Mouse (Mus musculus) midbrain, postnatal 0 days (tissue): Measurements from ENCODE around the gene Uqcc2. TPM values are rescaled to one million over a fixed set of nuclear protein-coding genes. Genes with fewer than 3 reads are reported as not detected.

Experiments
- ATAC-seq: fragments of 200-750 bp; cut with Nextera tagmentation; 2 replicates; pipeline ENCODE4 v1.8.0; 2017; ENCODE audit warnings: moderate number of reproducible peaks, mild to moderate bottlenecking, moderate TSS enrichment, moderate library complexity; ENCODE audit not compliant: low FRiP score
- DNase-seq: peaks from one replicate; pipeline ENCODE4 v3.0.0-alpha.2; 2015; ENCODE audit warnings: low spot score
- H3K27ac ChIP-seq: fragments of 300-500 bp; sonication (generic); 2 replicates; pipeline ENCODE4 v1.5.1; 2014; ENCODE audit warnings: low read depth, mild to moderate bottlenecking, low read length, mixed read lengths
- H3K27me3 ChIP-seq: fragments of 300-500 bp; sonication (generic); 2 replicates; pipeline ENCODE4 v1.6.1; 2014; ENCODE audit warnings: low read length, control low read depth, mixed read lengths; ENCODE audit not compliant: insufficient read depth
- H3K36me3 ChIP-seq: fragments of 300-500 bp; sonication (generic); 2 replicates; pipeline ENCODE4 v1.6.1; 2014; ENCODE audit warnings: low read length, control low read depth, mixed read lengths; ENCODE audit not compliant: insufficient read depth
- H3K4me1 ChIP-seq: fragments of 300-500 bp; sonication (generic); 2 replicates; pipeline ENCODE4 v1.6.1; 2014; ENCODE audit warnings: mild to moderate bottlenecking, control low read depth, antibody characterized with exemption, low read length, mixed read lengths; ENCODE audit not compliant: insufficient read depth
- H3K4me2 ChIP-seq: fragments of 300-500 bp; sonication (generic); 2 replicates; pipeline ENCODE4 v1.6.1; 2014; ENCODE audit warnings: low read depth, mild to moderate bottlenecking, low read length, mixed read lengths; ENCODE audit not compliant: poor library complexity, severe bottlenecking
- H3K4me3 ChIP-seq: fragments of 300-500 bp; sonication (generic); 2 replicates; pipeline ENCODE4 v1.5.1; 2014; ENCODE audit warnings: low read depth, mild to moderate bottlenecking, low read length, moderate library complexity
- H3K9ac ChIP-seq: fragments of 300-500 bp; sonication (generic); replicated peaks from 2 replicates; pipeline ENCODE4 v1.6.1; 2014; ENCODE audit warnings: mild to moderate bottlenecking, low read length, moderate library complexity, mixed read lengths; ENCODE audit not compliant: poor library complexity, severe bottlenecking
- H3K9me3 ChIP-seq: fragments of 300-500 bp; sonication (generic); 2 replicates; pipeline ENCODE4 v1.6.1; 2016; ENCODE audit warnings: low read length, control low read depth
- CTCF ChIP-seq: IDR thresholded peaks from 2 replicates; pipeline ENCODE4 v1.5.1; 2016; ENCODE audit warnings: antibody characterized with exemption, mild to moderate bottlenecking
- WGBS: fragments of 180-500 bp; shearing (Covaris S2); extraction: QIAGEN DNeasy Blood & Tissue Kit; methylation state at CpG from one replicate; pipeline ENCODE4 v1.1.7; 2014; 5-methylcytosine and 5-hydroxymethylcytosine counted together
- polyA plus RNA-seq: library from polyadenylated mRNA; unstranded; fragments of >200 nt; fragmentation: Nextera tagmentation; extraction: Ambion mirVana; gene quantifications from 2 replicates; pipeline ENCODE4 v1.2.1, GENCODE M21; 2015
- total RNA-seq: library from RNA; depleted of rRNA; stranded (reverse); fragments of >200 nt; gene quantifications from 2 replicates; pipeline ENCODE4 v1.2.3, GENCODE M21; 2014

Gene Uqcc2
- total and polyA plus RNA-seq, 2 experiments from 2014 or later: 213 to 453 TPM

GRCm38 (mm10) chr17:27176754-27177153, 43.0 kb upstream of the Uqcc2 start:
- no peak for TF ChIP-seq CTCF
- no peak overlapping the region for H3K4me2 ChIP-seq
- no peak overlapping the region for H3K4me3 ChIP-seq
- H3K4me1 ChIP-seq: no peaks in the 10 kb centered on the region; the same call in 1 of the 2 replicates
- H3K27ac ChIP-seq: no peak overlapping the region
- H3K36me3 ChIP-seq: no peaks in the 10 kb centered on the region
- WGBS: 87% methylated on average over 4 of the region's 4 CpGs
- ATAC-seq (no peak), DNase-seq (no peak)
- no peaks in the 10 kb centered on the region for H3K27me3 ChIP-seq
- H3K9ac ChIP-seq: no peak overlapping the region
- no peaks in the 10 kb centered on the region for H3K9me3 ChIP-seq

GRCm38 (mm10) chr17:27176287-27176686, 42.6 kb upstream of the Uqcc2 start:
- Histone ChIP-seq H3K4me1 (no peaks in the 10 kb centered on the region; the same call in 1 of the 2 replicates), H3K9me3 (no peaks in the 10 kb centered on the region), H3K36me3 (no peaks in the 10 kb centered on the region), H3K27me3 (no peaks in the 10 kb centered on the region), H3K4me3 (no peak overlapping the region), H3K27ac (no peak overlapping the region), H3K4me2 (no peak overlapping the region), H3K9ac (no peak overlapping the region)
- no peak for TF ChIP-seq CTCF
- DNase-seq (no peak), ATAC-seq (no peak)
- 80% methylated on average over 3 of the region's 3 CpGs for WGBS

DNA sequence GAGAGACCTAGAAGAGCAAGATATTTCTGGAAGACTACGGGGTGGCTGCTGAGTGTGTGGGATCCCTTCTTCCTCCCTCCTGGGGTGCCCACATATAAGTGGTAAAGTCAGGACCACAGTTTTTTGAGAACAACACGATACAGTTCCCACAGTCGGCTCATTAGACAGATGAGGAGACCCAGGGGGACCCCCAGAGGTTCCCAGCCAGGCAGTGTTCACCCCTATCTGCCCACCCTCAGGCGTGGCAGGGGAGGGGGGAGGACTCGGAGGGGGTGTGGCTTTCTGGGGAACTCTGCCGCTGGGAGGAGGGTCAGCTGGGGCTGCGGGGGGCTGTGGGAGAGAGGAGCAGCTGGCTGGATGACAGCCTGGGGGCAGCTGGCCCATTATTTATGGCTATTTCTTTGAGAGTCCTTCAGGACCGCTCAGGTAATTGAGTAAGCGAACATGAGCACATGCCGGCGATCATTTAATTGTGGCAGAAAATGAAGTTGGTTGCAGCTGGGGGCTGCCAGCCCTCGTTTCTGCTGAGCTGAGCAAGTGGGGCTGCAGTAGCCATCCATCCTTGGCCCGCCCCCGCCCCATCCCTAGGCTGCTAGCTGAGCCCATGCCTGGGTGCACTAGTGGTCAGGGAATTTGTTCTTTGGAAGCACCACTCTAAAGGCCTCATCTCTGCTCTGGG, 41.6 kb upstream of the Uqcc2 start:
- DNase-seq (no peak), ATAC-seq (no peak)
- Histone ChIP-seq H3K4me3 (no peak overlapping the region), H3K4me2 (no peak overlapping the region), H3K4me1 (no peaks in the 10 kb centered on the region; the same call in 1 of the 2 replicates), H3K27ac (no peak overlapping the region), H3K36me3 (no peaks in the 10 kb centered on the region), H3K27me3 (no peaks in the 10 kb centered on the region), H3K9me3 (no peaks in the 10 kb centered on the region), H3K9ac (no peak overlapping the region)
- no peak for TF ChIP-seq CTCF
- 30% methylated on average over 14 of the region's 14 CpGs for WGBS

GRCm38 (mm10) chr17:27173715-27174114, 40.0 kb upstream of the Uqcc2 start:
- H3K4me2 ChIP-seq: no peak overlapping the region
- no peak overlapping the region for H3K9ac ChIP-seq
- no peak overlapping the region for H3K4me3 ChIP-seq
- H3K27ac ChIP-seq: no peak overlapping the region
- 60% methylated on average over 3 of the region's 3 CpGs for WGBS
- no peaks in the 10 kb centered on the region for H3K9me3 ChIP-seq
- DNase-seq (no peak), ATAC-seq (no peak)
- TF ChIP-seq CTCF: no peak
- no peaks in the 10 kb centered on the region for H3K36me3 ChIP-seq
- H3K27me3 ChIP-seq: no peaks in the 10 kb centered on the region
- H3K4me1 ChIP-seq: no peaks in the 10 kb centered on the region; the same call in 1 of the 2 replicates

GRCm38 (mm10) chr17:27172459-27172858, 38.7 kb upstream of the Uqcc2 start:
- Histone ChIP-seq H3K9ac (no peak overlapping the region), H3K4me1 (no peaks in the 10 kb centered on the region; the same call in 1 of the 2 replicates), H3K36me3 (no peaks in the 10 kb centered on the region), H3K27ac (no peak overlapping the region), H3K9me3 (no peaks in the 10 kb centered on the region), H3K4me3 (no peak overlapping the region), H3K27me3 (no peaks in the 10 kb centered on the region), H3K4me2 (no peak overlapping the region)
- 84% methylated on average over 9 of the region's 9 CpGs for WGBS
- no peak for ATAC-seq
- no peak for DNase-seq
- no peak for TF ChIP-seq CTCF

DNA sequence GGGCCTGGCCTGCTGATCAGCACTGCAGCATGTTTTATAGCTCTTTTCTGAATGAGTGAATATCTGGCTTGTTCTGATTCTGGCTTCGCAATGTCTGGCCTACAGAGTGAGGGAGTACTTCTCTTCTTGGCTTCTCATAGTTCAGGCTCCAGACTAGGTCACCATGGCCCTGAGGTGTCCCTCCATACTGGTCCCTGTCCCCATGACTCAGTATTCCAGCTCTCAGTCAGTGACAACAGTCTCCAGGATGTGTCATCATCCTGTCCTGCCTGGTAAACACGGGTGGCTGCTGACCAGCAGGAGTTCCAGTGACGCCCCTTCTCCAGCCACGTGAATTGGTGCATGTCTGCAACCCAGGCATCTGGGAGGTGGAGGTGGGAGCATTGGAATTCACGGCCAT, 37.4 kb upstream of the Uqcc2 start:
- Histone ChIP-seq H3K36me3 (no peaks in the 10 kb centered on the region), H3K4me3 (no peak overlapping the region), H3K9ac (no peak overlapping the region), H3K4me2 (no peak overlapping the region), H3K27me3 (no peaks in the 10 kb centered on the region), H3K27ac (no peak overlapping the region), H3K4me1 (no peaks in the 10 kb centered on the region; the same call in 1 of the 2 replicates), H3K9me3 (no peaks in the 10 kb centered on the region)
- no peak for TF ChIP-seq CTCF
- no peak for ATAC-seq
- DNase-seq: no peak
- WGBS: 82% methylated on average over 5 of the region's 5 CpGs
